Mouse (Mus musculus): Measurements from ENCODE around the gene Treml1.
"Not testable (repeated sequence)": the region's sequence is repeated elsewhere in the genome, so short reads cannot be mapped to it uniquely, and the experiment has no call there.

The Treml1 gene

GRCm38 (mm10) chr17:48359616-48360015, at the start of gene Treml1:
TSS of gene Treml1 (plus strand) at chr17:48359916.
- in situ Hi-C loops (cut with MseI, MboI): no loop called here

- in situ Hi-C loops (cut with MseI, MboI): no loop called here
Measured at GRCm38 (mm10) chr17:48312124-48312523, 47.6 kb upstream of the Treml1 start.

GRCm38 (mm10) chr17:48315905-48316579, 43.7 kb upstream of the Treml1 start, which contains the start of gene B430306N03Rik:
TSS of gene B430306N03Rik (plus strand) at chr17:48316141.
- in situ Hi-C loops (cut with MseI, MboI): not testable (repeated sequence)

GRCm38 (mm10) chr17:48318686-48319085, 41.0 kb upstream of the Treml1 start:
- in situ Hi-C loops (cut with MseI, MboI): no loop called here

GRCm38 (mm10) chr17:48321279-48321678, 38.4 kb upstream of the Treml1 start:
- in situ Hi-C loops (cut with MseI, MboI): no loop called here

- in situ Hi-C loops (cut with MseI, MboI): no loop called here
Measured at GRCm38 (mm10) chr17:48323236-48323635, 36.5 kb upstream of the Treml1 start.

- in situ Hi-C loops (cut with MseI, MboI): no loop called here
Measured at GRCm38 (mm10) chr17:48324258-48324657, 35.5 kb upstream of the Treml1 start.

GRCm38 (mm10) chr17:48325093-48325492, 34.6 kb upstream of the Treml1 start:
- in situ Hi-C loops (cut with MseI, MboI): no loop called here

- in situ Hi-C loops (cut with MseI, MboI): no loop called here
Measured at GRCm38 (mm10) chr17:48325638-48326037, 34.1 kb upstream of the Treml1 start.

- in situ Hi-C loops (cut with MseI, MboI): no loop called here
Measured at GRCm38 (mm10) chr17:48326656-48327055, 33.1 kb upstream of the Treml1 start.

GRCm38 (mm10) chr17:48332524-48332923, 27.2 kb upstream of the Treml1 start:
- in situ Hi-C loops (cut with MseI, MboI): loop anchor here (10.0 kb wide), 4 partner anchors 58 to 218 kb away; no protein-coding TSS in a partner anchor

GRCm38 (mm10) chr17:48334186-48334585, 25.5 kb upstream of the Treml1 start:
- in situ Hi-C loops (cut with MseI, MboI): loop anchor here (10.0 kb wide), 4 partner anchors 59 to 219 kb away; no protein-coding TSS in a partner anchor

GRCm38 (mm10) chr17:48336857-48337256, 22.9 kb upstream of the Treml1 start:
- in situ Hi-C loops (cut with MseI, MboI): loop anchor here (10.0 kb wide), 4 partner anchors 62 to 222 kb away; no protein-coding TSS in a partner anchor

GRCm38 (mm10) chr17:48340267-48340666, 19.4 kb upstream of the Treml1 start:
- in situ Hi-C loops (cut with MseI, MboI): no loop called here

GRCm38 (mm10) chr17:48341947-48342346, 17.8 kb upstream of the Treml1 start:
- in situ Hi-C loops (cut with MseI, MboI): no loop called here

GRCm38 (mm10) chr17:48343065-48343464, 16.7 kb upstream of the Treml1 start:
- in situ Hi-C loops (cut with MseI, MboI): no loop called here

- in situ Hi-C loops (cut with MseI, MboI): no loop called here
Measured at GRCm38 (mm10) chr17:48345824-48346223, 13.9 kb upstream of the Treml1 start.

- in situ Hi-C loops (cut with MseI, MboI): no loop called here
Measured at GRCm38 (mm10) chr17:48346231-48346630, 13.5 kb upstream of the Treml1 start, which contains the start of gene Trem2. TSS of gene Trem2 (plus strand) at chr17:48346401.

GRCm38 (mm10) chr17:48346834-48347233, 12.9 kb upstream of the Treml1 start:
- in situ Hi-C loops (cut with MseI, MboI): no loop called here

GRCm38 (mm10) chr17:48347287-48347686, 12.4 kb upstream of the Treml1 start:
- in situ Hi-C loops (cut with MseI, MboI): no loop called here

GRCm38 (mm10) chr17:48350681-48351193, 9.0 kb upstream of the Treml1 start:
- in situ Hi-C loops (cut with MseI, MboI): no loop called here

- in situ Hi-C loops (cut with MseI, MboI): not testable (repeated sequence)
Measured at GRCm38 (mm10) chr17:48352976-48353375, 6.7 kb upstream of the Treml1 start.

- in situ Hi-C loops (cut with MseI, MboI): no loop called here
Measured at GRCm38 (mm10) chr17:48355822-48356221, 3.9 kb upstream of the Treml1 start.

Measured in mouse trophoblast stem cell (cell line).